Mouse (Mus musculus) neutrophil, adult 59 days (primary cell): ENCODE data around the gene A630089N07Rik. TPM values are rescaled to one million over a fixed set of nuclear protein-coding genes. Genes with fewer than 3 reads are reported as not detected.

Experiments
- total RNA-seq, 2 experiments: library from RNA; stranded (reverse); gene quantifications; 1 replicate in 1 of 2; 2 replicates in 1 of 2; pipeline ENCODE4 v1.2.4; 2023

The A630089N07Rik gene
- 1 to 10 TPM; 3.5 to 4.0 TPM for total RNA-seq

GRCm38 (mm10) chr16:98081889-98082818 is at the start of gene A630089N07Rik:
TSS of gene A630089N07Rik (minus strand) at chr16:98082450.

GRCm38 (mm10) chr16:97996616-97997382 is 85.5 kb downstream of the A630089N07Rik start, which contains the start of gene B230307C23Rik:
TSS of gene B230307C23Rik (plus strand) at chr16:97997315.

GRCm38 (mm10) chr16:97962151-97962948 is 119.9 kb downstream of the A630089N07Rik start, which contains the start of the genes C2cd2 and Zbtb21:
TSS of gene C2cd2 (minus strand) at chr16:97962598.
TSS of gene Zbtb21 (minus strand) at chr16:97962622.

Other genes with a start within 250 kb of the A630089N07Rik start
- 10 to 100 TPM; 11.2 to 16.3 TPM for gene Prdm15, start 230.6 kb downstream of the A630089N07Rik start, total RNA-seq
- 10 to 100 TPM; 13.9 to 18.7 TPM for gene C2cd2, start 119.9 kb downstream of the A630089N07Rik start, total RNA-seq
- gene Zbtb21, start 119.8 kb downstream of the A630089N07Rik start, total RNA-seq = 10 to 100 TPM; 36.5 to 43.3 TPM
- gene B230307C23Rik, start 85.1 kb downstream of the A630089N07Rik start, total RNA-seq = 10 to 100 TPM in 1 of 2 experiments, 1 to 10 TPM in 1; 8.3 to 14.0 TPM